Mouse (Mus musculus) common myeloid progenitor, adult 5-6 weeks (primary cell): Measurements from ENCODE around the gene A1bg. TPM values are rescaled to one million over a fixed set of nuclear protein-coding genes. Genes with fewer than 3 reads are reported as not detected.
A peak's percentile ranks its signal among the peaks of the same experiment; 100 is the strongest.

Source experiments
- ATAC-seq: replicated peaks from 2 replicates; pipeline ENCODE4 v1.8.0; 2016; ENCODE audit warnings: low read depth, mild to moderate bottlenecking, moderate TSS enrichment, inconsistent platforms; ENCODE audit not compliant: poor library complexity, severe bottlenecking
- total RNA-seq: library from RNA; stranded (forward); fragments of 200-1000, 187-1606 nt; gene quantifications from 2 replicates; pipeline ENCODE4 v1.2.3, GENCODE M21; 2017

The A1bg gene
- not detected in 2 replicates for total RNA-seq

DNA sequence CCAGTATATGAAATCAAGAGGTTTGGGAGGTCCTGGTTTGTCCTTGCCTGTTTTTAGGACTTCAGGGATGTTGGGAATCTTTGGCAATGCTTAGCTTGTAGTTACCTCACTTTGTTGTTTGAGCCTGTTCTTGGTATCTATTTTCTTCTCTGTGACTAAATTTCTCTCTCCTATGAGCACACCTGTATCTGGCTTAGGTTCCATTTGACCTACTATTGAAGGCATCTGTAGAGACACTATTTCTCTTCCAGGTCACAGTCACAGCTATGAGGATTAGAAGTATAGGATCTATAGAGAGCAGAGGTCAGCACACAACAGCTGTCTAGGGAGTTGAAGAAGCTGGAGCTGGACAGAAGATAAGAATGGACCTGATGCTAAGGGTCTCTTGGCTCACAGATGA lies at the start of gene A1bg:
TSS of gene A1bg (minus strand) at position 101 of the 400 bp plus-strand sequence.
- ATAC-seq: no peak

GRCm38 (mm10) chr15:60968549-60968861 lies 45.7 kb upstream of the A1bg start:
- no peak for ATAC-seq

GRCm38 (mm10) chr15:60967841-60968548 lies 45.2 kb upstream of the A1bg start:
- no peak for ATAC-seq

DNA sequence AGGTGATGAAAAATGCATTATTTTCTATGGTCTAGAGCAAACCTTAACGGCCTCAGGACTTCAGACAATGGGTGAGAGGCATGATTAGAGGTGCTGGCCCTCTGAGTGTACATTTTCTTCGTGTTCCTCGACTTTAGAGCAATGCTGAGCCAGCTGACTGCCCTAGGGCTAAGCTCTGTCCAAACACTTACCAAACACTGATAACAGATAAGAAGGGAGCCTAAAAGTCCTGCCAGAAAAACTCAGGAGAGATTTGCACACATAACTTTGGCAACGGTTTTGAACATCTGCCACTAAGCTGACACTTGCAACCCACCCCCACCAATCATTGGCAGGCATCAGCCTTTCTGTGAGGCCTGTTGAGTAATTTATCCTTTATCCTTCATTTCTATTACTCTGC lies 2.9 kb upstream of the A1bg start:
- no peak for ATAC-seq

GRCm38 (mm10) chr15:60903763-60904697 lies 18.8 kb downstream of the A1bg start:
- no peak for ATAC-seq

DNA sequence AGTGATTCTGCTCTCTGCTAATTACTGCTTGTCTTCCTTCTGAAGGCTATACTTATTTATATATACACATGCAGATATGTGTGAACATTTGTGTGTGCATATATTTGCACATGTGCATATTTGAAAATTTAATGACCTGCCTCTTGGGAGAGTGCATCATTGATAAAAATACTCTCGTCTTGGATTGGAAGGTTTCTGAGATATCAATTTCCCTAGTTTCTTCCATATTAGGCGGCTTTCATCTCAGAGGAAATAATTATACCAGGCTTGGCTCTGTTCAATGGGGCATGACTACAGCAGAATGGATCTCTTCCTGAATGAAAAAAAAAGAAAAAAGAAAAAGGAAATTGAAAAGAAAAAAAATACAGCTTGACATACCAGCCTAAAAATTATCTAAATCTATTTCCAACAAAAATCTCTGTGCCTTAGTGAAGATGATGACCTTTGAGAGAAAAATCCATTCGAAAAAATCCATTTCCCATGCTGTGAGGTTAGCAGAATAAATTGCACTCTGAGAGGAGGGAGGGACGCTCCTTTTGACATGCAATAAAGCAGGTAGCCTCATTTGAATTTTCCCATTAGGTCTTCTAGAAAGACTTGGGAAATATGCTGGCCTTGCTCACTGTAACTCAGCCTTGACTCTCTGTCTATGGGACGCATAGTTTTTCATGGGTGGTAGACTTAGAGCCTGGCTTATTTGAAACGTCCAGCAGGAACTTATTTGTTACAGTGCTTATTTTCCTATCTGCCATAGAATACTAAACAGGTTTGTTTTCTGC lies 24.4 kb downstream of the A1bg start:
- no peak for ATAC-seq

GRCm38 (mm10) chr15:60896040-60896439 lies 26.8 kb downstream of the A1bg start:
- no peak for ATAC-seq

GRCm38 (mm10) chr15:60892976-60893463 lies 29.8 kb downstream of the A1bg start:
- ATAC-seq: no peak

DNA sequence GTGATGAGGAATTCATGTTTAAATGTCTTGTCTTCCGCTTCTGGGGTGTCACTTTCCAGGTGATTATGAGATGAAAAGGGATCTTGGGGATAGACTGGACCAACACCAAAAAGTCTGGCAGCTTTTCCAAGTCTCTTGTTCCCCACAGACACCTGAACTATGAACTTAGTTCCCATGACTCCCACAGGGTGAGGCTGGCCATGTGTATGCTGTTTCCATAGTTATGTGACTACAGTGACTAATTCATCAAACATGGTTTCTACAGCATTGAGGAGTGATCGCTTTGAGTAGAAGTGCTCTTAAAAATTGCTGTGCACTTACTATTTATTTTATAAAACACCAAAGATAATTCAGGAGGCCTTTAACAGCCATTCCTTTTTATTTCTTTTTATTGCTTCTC lies 34.1 kb downstream of the A1bg start:
- ATAC-seq: no peak

GRCm38 (mm10) chr15:60875721-60876120 lies 47.1 kb downstream of the A1bg start:
- ATAC-seq: peak; percentile 93

- ATAC-seq: 0 out of 2 replicates have a peak, but pooled peaks have one; percentile 22
Measured at GRCm38 (mm10) chr15:60862417-60862816, 60.4 kb downstream of the A1bg start.

- 0 out of 2 replicates have a peak, but pooled peaks have one; percentile 18 for ATAC-seq
Measured at GRCm38 (mm10) chr15:60855112-60855511, 67.7 kb downstream of the A1bg start.

- ATAC-seq: peak; percentile 66
Measured at GRCm38 (mm10) chr15:60854151-60854550, 68.7 kb downstream of the A1bg start.

DNA sequence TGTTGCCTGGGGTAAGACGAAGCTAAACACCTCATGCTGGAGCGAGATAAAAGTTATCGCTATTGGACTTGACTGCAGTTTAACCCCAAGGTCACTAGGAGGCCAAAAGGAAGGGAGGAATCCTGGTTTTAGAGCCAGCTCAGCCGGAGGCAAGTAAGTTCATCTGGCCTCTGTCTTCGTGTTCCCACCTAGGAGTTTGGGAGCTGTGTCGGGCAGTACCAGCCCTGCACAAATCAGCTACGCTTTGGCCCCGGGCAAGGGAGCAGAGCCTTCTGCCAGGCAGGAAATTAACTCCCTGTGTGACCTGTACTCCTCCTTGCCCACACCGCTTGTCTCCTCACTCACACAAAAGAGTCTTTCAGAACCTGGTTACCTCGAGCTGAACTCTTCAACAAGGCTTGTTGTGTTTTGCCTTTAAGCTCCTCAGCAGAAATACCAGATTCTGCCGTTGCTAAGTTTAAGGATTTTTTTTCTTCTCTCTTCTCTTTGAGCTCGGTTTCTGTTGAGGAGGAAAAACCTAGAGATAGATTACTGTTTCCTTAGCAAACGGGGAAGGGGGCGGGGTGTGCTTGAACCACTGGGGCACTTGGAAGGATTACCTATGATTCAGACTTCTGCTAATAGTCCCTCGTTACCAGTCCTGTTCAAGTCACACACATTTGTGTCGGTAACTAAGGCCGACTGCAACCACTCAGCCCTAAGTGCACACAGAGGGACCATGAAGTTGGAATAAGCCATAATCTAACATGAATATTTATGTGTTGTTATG lies 69.4 kb downstream of the A1bg start, which contains the start of gene Fam84b:
TSS of gene Fam84b (minus strand) at position 548 of the 769 bp plus-strand sequence.
- peak; percentile 60 for ATAC-seq

DNA sequence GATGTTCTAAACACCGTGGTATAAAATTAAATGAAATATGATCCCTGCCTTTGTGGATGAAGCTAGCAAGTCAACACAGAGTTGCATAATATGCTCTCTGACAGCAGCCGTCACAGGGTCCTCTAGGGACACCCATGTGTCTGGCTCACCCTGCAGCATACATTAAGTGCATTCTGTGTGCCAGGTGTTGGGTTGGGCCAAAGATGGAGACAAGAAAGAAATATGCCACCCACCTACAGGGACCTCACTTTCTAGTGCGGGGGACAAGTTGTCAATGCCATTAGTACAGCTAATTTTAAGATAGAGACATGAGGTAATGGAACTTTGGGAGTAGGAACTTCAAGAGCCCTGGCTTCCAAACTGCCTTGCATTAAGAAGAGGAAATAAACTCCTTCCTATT lies 74.2 kb downstream of the A1bg start:
- no peak for ATAC-seq

Other genes starting within 250 kb of the A1bg start
- gene Fam84b, start 69.2 kb downstream of the A1bg start, total RNA-seq: 8.1 and 9.7 TPM in 2 replicates